Mouse (Mus musculus) neural tube, embryonic 15.5 days (tissue): ENCODE measurements around the gene Rab11fip5. TPM values are rescaled to one million over a fixed set of nuclear protein-coding genes. Genes with fewer than 3 reads are reported as not detected.
A peak's percentile ranks its signal among the peaks of the same experiment; 100 is the strongest.

Experiments used
- ATAC-seq: fragments of 200-750 bp; cut with Nextera tagmentation; 2 replicates; pipeline ENCODE4 v1.8.0; 2017; ENCODE audit warnings: mild to moderate bottlenecking, moderate TSS enrichment, moderate library complexity; ENCODE audit not compliant: low FRiP score
- H3K27ac ChIP-seq: fragments of 300-500 bp; sonication (generic); replicated peaks from 2 replicates; pipeline ENCODE4 v1.5.1; 2015; ENCODE audit warnings: mild to moderate bottlenecking, inconsistent platforms
- H3K27me3 ChIP-seq: fragments of 300-500 bp; sonication (generic); replicated peaks from 2 replicates; pipeline ENCODE4 v1.6.1; 2015; ENCODE audit warnings: inconsistent platforms
- H3K36me3 ChIP-seq: fragments of 300-500 bp; sonication (generic); 2 replicates; pipeline ENCODE4 v1.6.1; 2015; ENCODE audit warnings: inconsistent platforms
- H3K4me1 ChIP-seq: fragments of 300-500 bp; sonication (generic); 2 replicates; pipeline ENCODE4 v1.6.1; 2015; ENCODE audit warnings: inconsistent platforms
- H3K4me2 ChIP-seq: fragments of 300-500 bp; sonication (generic); 2 replicates; pipeline ENCODE4 v1.6.1; 2015; ENCODE audit warnings: inconsistent platforms, mild to moderate bottlenecking, moderate library complexity
- H3K4me3 ChIP-seq: fragments of 300-500 bp; sonication (generic); replicated peaks from 2 replicates; pipeline ENCODE4 v1.5.1; 2015; ENCODE audit warnings: mild to moderate bottlenecking, inconsistent platforms
- H3K9ac ChIP-seq: fragments of 300-500 bp; sonication (generic); replicated peaks from 2 replicates; pipeline ENCODE4 v1.6.1; 2015; ENCODE audit warnings: mild to moderate bottlenecking, inconsistent platforms
- H3K9me3 ChIP-seq: fragments of 300-500 bp; sonication (generic); replicated peaks from 2 replicates; pipeline ENCODE4 v1.6.1; 2016; ENCODE audit warnings: inconsistent platforms
- WGBS: fragments of 180-500 bp; shearing (Covaris S2); methylation state at CpG from one replicate; pipeline ENCODE4 v1.1.7; 2015; ENCODE audit warnings: mixed read lengths; 5-methylcytosine and 5-hydroxymethylcytosine counted together
- polyA plus RNA-seq: library from polyadenylated mRNA; unstranded; fragments of >200 nt; fragmentation: Nextera tagmentation; extraction: Ambion mirVana; gene quantifications from 2 replicates; pipeline ENCODE4 v1.2.1, GENCODE M21; 2015

Gene Rab11fip5
- polyA plus RNA-seq, 1 experiment from 2014 or later: 24.3 TPM

GRCm38 (mm10) chr6:85362610-85363009 is 11.8 kb downstream of the Rab11fip5 start:
- Histone ChIP-seq H3K4me2 (no peak overlapping the region), H3K4me1 (peaks cover 13% of the 10 kb centered on the region), H3K4me3 (no peak overlapping the region), H3K27ac (no peak overlapping the region), H3K9ac (no peak overlapping the region), H3K27me3 (no peaks in the 10 kb centered on the region), H3K36me3 (peaks cover 7% of the 10 kb centered on the region), H3K9me3 (no peaks in the 10 kb centered on the region)
- 82% methylated on average over 5 of the region's 5 CpGs for WGBS
- ATAC-seq: no peak

GRCm38 (mm10) chr6:85360311-85360710 is 14.1 kb downstream of the Rab11fip5 start:
- ATAC-seq: no peak
- Histone ChIP-seq H3K4me2 (no peak overlapping the region), H3K4me1 (0 out of 2 replicates have a peak, but pooled peaks cover 8% of the 10 kb centered on the region), H3K27ac (no peak overlapping the region), H3K9ac (no peak overlapping the region), H3K27me3 (no peaks in the 10 kb centered on the region), H3K4me3 (no peak overlapping the region), H3K9me3 (no peaks in the 10 kb centered on the region), H3K36me3 (peaks cover 6% of the 10 kb centered on the region)
- WGBS: 86% methylated on average over 5 of the region's 5 CpGs

- ATAC-seq: no peak
- H3K36me3 ChIP-seq: no peaks in the 10 kb centered on the region
Observed at GRCm38 (mm10) chr6:85358877-85359276, 15.6 kb downstream of the Rab11fip5 start.

GRCm38 (mm10) chr6:85356682-85357465 is 17.6 kb downstream of the Rab11fip5 start:
- H3K4me2 ChIP-seq: no peak overlapping the region
- 0 out of 2 replicates have a peak, but pooled peaks cover 8% of the 10 kb centered on the region for H3K4me1 ChIP-seq
- no peak overlapping the region for H3K27ac ChIP-seq
- no peaks in the 10 kb centered on the region for H3K36me3 ChIP-seq
- 63% methylated on average over 4 of the region's 4 CpGs for WGBS
- no peak overlapping the region for H3K4me3 ChIP-seq
- no peaks in the 10 kb centered on the region for H3K27me3 ChIP-seq
- ATAC-seq: no peak
- H3K9me3 ChIP-seq: no peaks in the 10 kb centered on the region
- no peak overlapping the region for H3K9ac ChIP-seq

More at GRCm38 (mm10) chr6:85358877-85359276, 15.6 kb downstream of the Rab11fip5 start:
- Histone ChIP-seq H3K9ac (no peak overlapping the region), H3K4me1 (0 out of 2 replicates have a peak, but pooled peaks cover 8% of the 10 kb centered on the region), H3K4me2 (no peak overlapping the region), H3K27ac (no peak overlapping the region), H3K4me3 (no peak overlapping the region), H3K27me3 (no peaks in the 10 kb centered on the region), H3K9me3 (no peaks in the 10 kb centered on the region)
- 85% methylated on average over 1 of the region's 1 CpGs for WGBS

- no peak for ATAC-seq
- H3K27ac ChIP-seq: no peak overlapping the region
- no peaks in the 10 kb centered on the region for H3K9me3 ChIP-seq
- no peaks in the 10 kb centered on the region for H3K36me3 ChIP-seq
- H3K4me2 ChIP-seq: no peak overlapping the region
- H3K9ac ChIP-seq: no peak overlapping the region
- no peaks in the 10 kb centered on the region for H3K27me3 ChIP-seq
- 0 out of 2 replicates have a peak, but pooled peaks cover 8% of the 10 kb centered on the region for H3K4me1 ChIP-seq
- 93% methylated on average over 2 of the region's 2 CpGs for WGBS
- H3K4me3 ChIP-seq: no peak overlapping the region
Observed at GRCm38 (mm10) chr6:85355753-85356152, 18.7 kb downstream of the Rab11fip5 start.

- H3K4me2 ChIP-seq: no peak overlapping the region
- H3K4me3 ChIP-seq: no peak overlapping the region
- H3K9me3 ChIP-seq: no peaks in the 10 kb centered on the region
- H3K4me1 ChIP-seq: 0 out of 2 replicates have a peak, but pooled peaks cover 8% of the 10 kb centered on the region
- H3K9ac ChIP-seq: no peak overlapping the region
- no peak for ATAC-seq
- H3K27me3 ChIP-seq: no peaks in the 10 kb centered on the region
- no peak overlapping the region for H3K27ac ChIP-seq
- no peaks in the 10 kb centered on the region; the same call in 1 of the 2 replicates for H3K36me3 ChIP-seq
- 56% methylated on average over 6 of the region's 6 CpGs for WGBS
Observed at GRCm38 (mm10) chr6:85354709-85355108, 19.7 kb downstream of the Rab11fip5 start.

GRCm38 (mm10) chr6:85353706-85354105 is 20.7 kb downstream of the Rab11fip5 start:
- no peaks in the 10 kb centered on the region for H3K27me3 ChIP-seq
- H3K4me3 ChIP-seq: no peak overlapping the region
- no peak overlapping the region for H3K9ac ChIP-seq
- H3K9me3 ChIP-seq: no peaks in the 10 kb centered on the region
- H3K36me3 ChIP-seq: no peaks in the 10 kb centered on the region; the same call in 1 of the 2 replicates
- 0 out of 2 replicates have a peak, but pooled peaks cover 8% of the 10 kb centered on the region for H3K4me1 ChIP-seq
- H3K4me2 ChIP-seq: no peak overlapping the region
- 61% methylated on average over 3 of the region's 3 CpGs for WGBS
- no peak for ATAC-seq
- no peak overlapping the region for H3K27ac ChIP-seq

- no peak overlapping the region for H3K4me2 ChIP-seq
- H3K4me3 ChIP-seq: no peak overlapping the region
- no peak overlapping the region for H3K27ac ChIP-seq
- H3K4me1 ChIP-seq: no peaks in the 10 kb centered on the region
- H3K9ac ChIP-seq: no peak overlapping the region
- H3K27me3 ChIP-seq: no peaks in the 10 kb centered on the region
- H3K9me3 ChIP-seq: no peaks in the 10 kb centered on the region
- H3K36me3 ChIP-seq: peaks cover 17% of the 10 kb centered on the region
- no peak for ATAC-seq
- WGBS: 94% methylated on average over 1 of the region's 1 CpGs
Observed at GRCm38 (mm10) chr6:85350157-85350556, 24.3 kb downstream of the Rab11fip5 start.

GRCm38 (mm10) chr6:85349246-85349645 is 25.2 kb downstream of the Rab11fip5 start:
- Histone ChIP-seq H3K4me3 (no peak overlapping the region), H3K9me3 (no peaks in the 10 kb centered on the region), H3K27me3 (no peaks in the 10 kb centered on the region), H3K9ac (no peak overlapping the region), H3K36me3 (peaks cover 17% of the 10 kb centered on the region), H3K4me2 (no peak overlapping the region), H3K27ac (no peak overlapping the region), H3K4me1 (no peaks in the 10 kb centered on the region)
- no peak for ATAC-seq
- WGBS: 76% methylated on average over 7 of the region's 7 CpGs

- no peak for ATAC-seq
Observed at GRCm38 (mm10) chr6:85348133-85348532, 26.3 kb downstream of the Rab11fip5 start.

GRCm38 (mm10) chr6:85346028-85346634 is 28.3 kb downstream of the Rab11fip5 start:
- peak; percentile 84 for ATAC-seq
- 44% methylated on average over 6 of the region's 6 CpGs for WGBS

More at GRCm38 (mm10) chr6:85348133-85348532, 26.3 kb downstream of the Rab11fip5 start:
- no peak overlapping the region for H3K27ac ChIP-seq
- no peaks in the 10 kb centered on the region for H3K9me3 ChIP-seq
- no peaks in the 10 kb centered on the region for H3K4me1 ChIP-seq
- H3K27me3 ChIP-seq: no peaks in the 10 kb centered on the region
- no peak overlapping the region for H3K4me2 ChIP-seq
- peaks cover 17% of the 10 kb centered on the region for H3K36me3 ChIP-seq
- H3K9ac ChIP-seq: no peak overlapping the region
- no peak overlapping the region for H3K4me3 ChIP-seq
- 87% methylated on average over 11 of the region's 11 CpGs for WGBS

GRCm38 (mm10) chr6:85344929-85345328 is 29.5 kb downstream of the Rab11fip5 start:
- peaks cover 32% of the 10 kb centered on the region for H3K36me3 ChIP-seq
- H3K4me2 ChIP-seq: no peak overlapping the region
- H3K27ac ChIP-seq: no peak overlapping the region
- no peaks in the 10 kb centered on the region for H3K4me1 ChIP-seq
- no peak overlapping the region for H3K9ac ChIP-seq
- H3K9me3 ChIP-seq: no peaks in the 10 kb centered on the region
- no peaks in the 10 kb centered on the region for H3K27me3 ChIP-seq
- ATAC-seq: no peak
- H3K4me3 ChIP-seq: no peak overlapping the region

More at GRCm38 (mm10) chr6:85346028-85346634, 28.3 kb downstream of the Rab11fip5 start:
- Histone ChIP-seq H3K9me3 (no peaks in the 10 kb centered on the region), H3K4me2 (no peak overlapping the region), H3K36me3 (peaks cover 24% of the 10 kb centered on the region), H3K27me3 (no peaks in the 10 kb centered on the region), H3K9ac (no peak overlapping the region), H3K4me1 (no peaks in the 10 kb centered on the region), H3K27ac (no peak overlapping the region), H3K4me3 (no peak overlapping the region)
